Mouse (Mus musculus) cerebellum, postnatal 4 days (tissue): ENCODE measurements around the gene Erc1.
"Not testable (repeated sequence)": the region's sequence is repeated elsewhere in the genome, so short reads cannot be mapped to it uniquely, and the experiment has no call there.

Experiments used
- DNase-seq, 2 experiments: peaks; one replicate each; pipeline ENCODE4 v3.0.0; 2022; ENCODE audit warnings: low spot score in 2 of 2, mixed read lengths in 1 of 2

Erc1 gene

DNA sequence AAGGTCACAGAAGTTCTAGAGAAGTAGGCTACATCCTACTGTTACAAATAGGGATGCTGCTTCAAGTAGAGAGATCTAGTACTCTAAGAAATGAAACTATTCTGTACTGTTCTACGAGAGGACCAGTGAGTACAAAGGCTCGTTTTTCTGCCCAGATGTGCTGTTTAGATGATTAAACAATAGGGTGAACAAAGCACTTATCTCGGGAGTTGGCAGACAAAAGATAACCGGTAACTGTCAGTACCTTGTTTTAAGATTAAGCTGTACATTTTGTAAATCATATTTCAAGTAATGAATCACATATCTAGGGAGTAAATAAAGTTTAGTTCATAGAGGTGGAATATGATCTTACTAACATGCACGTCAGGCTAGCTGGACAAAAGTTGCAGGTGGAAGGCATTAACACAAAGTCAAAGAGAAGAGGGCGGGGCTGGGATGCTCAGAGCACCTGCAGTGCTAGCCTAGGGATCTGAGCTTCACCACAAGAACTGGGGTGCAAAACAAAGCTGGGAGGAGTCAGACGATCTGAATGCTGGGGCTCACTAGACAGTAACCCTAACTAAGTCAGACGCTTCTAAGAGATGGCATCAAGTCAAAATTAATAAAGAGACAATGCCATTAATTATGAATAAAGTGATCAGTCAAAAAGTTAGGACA lies 136.2 kb downstream of the Erc1 start:
- DNase-seq, result no peak

DNA sequence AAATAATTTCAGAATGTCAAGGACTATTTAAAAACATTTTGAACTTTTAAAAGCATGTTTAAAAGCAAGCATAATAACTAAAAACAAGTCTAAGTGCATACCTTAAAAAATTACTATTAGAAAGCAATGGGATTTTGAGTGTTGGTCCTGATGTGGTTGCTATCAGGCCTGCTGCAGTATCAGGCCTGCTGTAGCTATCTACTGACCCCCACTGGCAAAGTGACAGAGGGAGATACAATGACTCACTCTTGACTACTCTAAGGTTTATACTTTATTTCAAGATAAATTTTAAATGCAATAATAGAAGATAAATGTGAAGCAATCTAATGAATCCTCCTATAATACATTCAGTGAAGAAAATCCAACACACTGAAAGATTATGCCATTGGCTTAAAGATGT lies 138.4 kb downstream of the Erc1 start:
- no peak for DNase-seq

DNA sequence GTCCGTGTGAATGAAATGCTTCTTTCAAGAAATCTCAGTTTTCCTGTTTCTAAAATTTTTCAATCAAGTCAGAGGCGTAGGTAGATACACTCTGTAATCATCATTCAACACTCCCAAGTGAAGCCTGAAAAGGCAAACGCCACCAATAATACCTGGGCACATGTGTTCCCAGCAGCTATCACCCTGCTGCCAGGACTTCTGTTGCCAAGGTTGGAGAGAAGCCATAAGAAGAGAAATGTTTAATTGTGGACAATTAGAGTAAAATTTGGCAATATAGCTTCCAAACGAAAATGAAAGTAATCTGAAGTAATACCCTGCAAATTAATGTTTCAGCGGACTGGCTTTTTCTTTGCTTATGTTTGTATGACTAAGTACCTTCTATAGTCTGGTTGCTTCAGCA lies 140.1 kb downstream of the Erc1 start:
- no peak for DNase-seq

DNA sequence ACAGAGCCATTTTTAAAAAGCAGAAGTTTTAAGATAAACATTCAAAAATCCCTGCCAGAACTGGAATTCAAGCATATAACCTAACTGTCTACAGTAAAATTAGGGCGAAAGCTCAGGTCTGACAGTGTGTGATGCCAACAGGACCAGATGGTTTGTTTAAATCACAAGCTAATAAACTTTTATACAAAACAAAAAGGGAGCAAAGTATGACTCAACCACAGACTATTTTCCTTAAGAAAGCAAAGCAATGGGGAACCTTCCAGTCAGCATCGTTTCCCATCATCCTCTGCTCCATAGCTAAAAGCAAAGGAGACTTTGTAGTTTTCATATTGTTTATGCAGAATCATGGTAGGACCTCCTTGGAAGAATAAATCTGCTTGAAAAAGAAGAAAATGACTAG lies 143.1 kb downstream of the Erc1 start:
- no peak for DNase-seq

DNA sequence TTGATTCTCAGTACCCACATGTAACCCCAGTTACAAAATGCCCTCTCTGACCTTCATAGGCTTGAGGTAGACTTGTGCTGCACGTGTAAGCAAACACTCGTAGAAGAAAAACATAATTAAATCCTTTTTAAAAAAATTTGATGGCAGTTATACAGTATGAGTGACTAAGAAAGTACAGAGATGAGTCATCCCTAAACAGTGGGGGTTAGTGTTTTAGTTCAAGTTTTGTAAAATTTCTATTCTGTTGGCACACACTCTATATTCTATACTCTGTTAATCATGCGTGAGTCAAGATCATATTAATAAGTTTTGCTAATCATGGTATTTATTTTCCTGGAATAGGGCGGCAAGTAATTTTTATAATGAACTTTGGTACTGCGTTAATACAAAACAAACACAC lies 155.2 kb downstream of the Erc1 start:
- no peak for DNase-seq

DNA sequence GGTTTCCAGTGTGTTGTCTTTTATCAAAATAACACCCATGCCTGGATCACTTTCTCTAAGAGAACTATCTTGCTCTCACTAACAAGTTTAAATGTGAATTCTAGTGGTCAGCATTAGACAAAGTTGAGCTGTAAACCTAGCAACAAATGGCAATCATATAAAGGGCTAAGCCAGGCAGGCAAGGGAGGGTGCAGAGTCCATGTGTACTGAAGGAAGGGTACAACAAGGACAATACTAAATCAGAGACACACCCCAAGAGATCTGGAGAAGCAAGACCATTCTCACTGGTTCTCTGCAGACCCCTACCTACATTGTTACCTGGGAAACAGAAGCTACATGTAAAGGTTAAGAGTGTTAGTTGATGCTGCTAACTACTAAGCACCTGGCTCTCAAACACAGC lies 161.5 kb downstream of the Erc1 start:
- no peak for DNase-seq

DNA sequence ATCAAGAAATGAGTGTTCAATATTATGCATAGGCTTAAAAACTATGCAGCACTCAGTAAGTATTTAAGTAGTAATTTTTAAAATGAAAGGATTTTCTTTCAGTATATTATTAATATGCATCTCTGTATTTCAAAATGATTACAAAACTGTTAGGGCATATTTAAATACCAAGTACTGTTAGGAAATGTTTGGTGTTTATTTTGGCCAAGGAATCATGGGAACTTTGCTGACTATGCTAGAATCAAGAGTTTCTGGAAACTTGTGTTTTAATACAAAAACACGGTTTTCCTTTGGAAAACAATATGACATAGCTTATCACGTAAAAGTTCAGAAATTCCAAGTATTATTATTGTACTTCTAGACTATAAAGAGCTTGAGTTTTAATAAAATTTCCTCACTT lies 167.2 kb downstream of the Erc1 start:
- DNase-seq, result no peak

DNA sequence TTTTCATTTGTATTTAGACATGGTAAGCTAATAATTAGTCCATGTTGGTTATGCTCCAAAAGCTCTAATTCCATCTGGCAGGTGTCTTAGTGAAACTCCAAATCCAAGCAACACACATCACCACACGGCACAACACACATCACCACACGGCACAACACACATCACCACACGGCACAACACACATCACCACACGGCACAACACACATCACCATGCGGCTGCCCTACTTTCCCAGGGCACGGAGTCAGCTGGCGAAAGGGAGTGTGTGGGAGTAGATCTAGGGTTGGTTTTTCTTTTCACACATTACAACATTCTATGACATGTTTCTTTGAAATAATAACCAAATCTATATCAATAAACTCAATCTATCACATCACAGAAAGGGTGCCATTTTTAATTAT lies 173.2 kb downstream of the Erc1 start:
- DNase-seq, result no peak

DNA sequence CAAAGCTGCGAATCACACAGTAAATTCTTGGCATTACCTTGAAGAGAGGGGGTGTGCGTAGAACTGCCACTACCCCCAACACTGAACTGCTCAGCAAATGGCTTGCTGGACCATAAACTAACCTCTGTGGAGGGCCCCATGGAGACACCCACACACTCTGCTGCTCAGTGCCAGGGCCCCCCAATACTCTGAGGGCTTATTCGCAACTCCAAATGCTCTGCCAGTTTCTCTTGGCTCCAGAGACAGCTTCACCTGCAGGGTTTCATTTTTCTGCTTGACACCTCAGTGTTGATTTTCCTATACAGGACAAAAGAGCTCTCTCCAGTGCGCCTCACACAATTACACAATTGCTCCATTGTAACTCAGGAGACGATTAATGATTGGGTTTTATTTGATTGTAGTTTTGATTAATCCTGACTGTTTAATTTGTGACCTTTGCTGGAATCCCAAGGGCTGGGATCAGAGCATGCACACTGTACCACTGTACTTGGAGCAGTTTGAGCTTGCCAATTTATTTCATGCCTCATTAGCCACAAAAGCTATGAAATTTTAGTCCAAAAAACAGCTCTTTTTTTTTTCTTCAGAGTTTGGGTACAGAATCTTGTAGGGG lies 173.7 kb downstream of the Erc1 start:
- DNase-seq, result no peak

DNA sequence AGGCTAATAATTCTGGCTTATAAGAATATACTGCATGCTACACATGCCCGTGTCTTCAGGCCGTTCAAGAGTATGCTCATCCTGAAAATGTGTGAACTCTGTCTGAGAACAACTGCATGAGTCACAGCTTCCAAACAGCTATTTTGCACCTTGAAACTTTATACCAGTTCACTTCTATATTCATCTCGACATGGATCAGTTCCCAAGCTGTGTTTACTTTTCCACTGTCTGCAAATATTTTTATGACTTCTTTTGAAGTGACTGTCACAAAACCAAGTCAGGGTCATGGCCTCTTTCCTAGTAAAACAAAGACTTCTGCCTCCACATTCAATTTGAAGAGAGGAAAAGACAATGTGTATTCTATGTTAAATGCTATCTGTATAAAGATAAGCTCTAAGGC lies 178.2 kb downstream of the Erc1 start:
- DNase-seq, result no peak

DNA sequence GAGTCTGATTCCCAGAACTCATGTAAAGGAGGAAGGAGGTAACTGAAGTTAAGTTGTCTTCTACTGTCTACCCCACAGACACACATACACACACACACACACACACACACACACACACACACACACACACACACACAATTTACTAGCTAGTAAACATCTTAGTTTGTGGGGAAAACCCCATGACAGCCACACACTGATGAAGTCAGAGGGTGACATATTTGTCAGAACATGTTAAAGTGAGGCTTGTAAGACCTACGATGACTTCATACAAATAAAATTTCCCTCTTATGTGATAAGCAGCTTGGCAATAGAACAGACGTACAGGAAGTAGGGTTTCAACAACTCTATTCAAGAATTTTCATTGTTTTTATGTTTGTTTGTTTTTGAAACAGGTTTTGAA lies 185.0 kb downstream of the Erc1 start:
- DNase-seq, result no peak

DNA sequence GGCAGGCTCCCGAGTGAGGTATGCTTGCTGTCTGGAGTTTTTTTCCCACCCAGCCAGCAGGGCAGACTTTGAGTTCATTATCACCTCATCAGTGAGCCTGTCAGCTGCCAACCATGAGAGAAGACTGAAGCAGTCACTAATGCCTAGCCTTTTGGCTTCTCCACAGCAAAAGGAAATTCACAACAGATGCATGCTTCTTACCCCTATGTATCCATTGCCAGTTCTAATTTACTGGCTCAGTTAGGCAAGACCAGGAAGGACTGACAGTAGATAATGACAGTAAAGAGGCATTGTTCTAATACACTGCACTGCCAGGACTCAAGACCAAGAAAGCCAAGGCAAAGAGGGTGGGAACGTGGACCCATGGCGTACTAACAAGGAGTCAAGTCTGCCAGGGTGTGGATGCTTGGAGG lies 186.9 kb downstream of the Erc1 start:
- no peak for DNase-seq

DNA sequence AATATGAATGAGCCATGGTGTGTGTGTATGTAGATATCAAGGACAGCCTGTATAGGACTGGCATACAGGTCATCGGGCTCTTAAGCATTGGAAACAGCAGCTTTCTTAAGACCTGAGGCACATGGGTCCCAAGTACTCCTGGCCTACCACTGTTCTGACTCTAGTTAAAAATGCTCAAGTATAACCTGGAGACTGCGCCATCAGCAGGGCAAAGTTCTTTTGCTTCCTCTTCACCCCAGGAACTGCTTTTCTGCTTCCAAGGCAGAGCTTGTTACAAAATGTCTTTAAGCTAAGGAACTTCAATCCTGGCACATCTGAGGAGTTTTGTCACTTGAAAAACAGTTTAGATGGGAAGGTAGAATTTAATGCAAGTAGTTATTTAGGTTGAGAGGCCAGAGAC lies 189.5 kb downstream of the Erc1 start:
- DNase-seq, result no peak

DNA sequence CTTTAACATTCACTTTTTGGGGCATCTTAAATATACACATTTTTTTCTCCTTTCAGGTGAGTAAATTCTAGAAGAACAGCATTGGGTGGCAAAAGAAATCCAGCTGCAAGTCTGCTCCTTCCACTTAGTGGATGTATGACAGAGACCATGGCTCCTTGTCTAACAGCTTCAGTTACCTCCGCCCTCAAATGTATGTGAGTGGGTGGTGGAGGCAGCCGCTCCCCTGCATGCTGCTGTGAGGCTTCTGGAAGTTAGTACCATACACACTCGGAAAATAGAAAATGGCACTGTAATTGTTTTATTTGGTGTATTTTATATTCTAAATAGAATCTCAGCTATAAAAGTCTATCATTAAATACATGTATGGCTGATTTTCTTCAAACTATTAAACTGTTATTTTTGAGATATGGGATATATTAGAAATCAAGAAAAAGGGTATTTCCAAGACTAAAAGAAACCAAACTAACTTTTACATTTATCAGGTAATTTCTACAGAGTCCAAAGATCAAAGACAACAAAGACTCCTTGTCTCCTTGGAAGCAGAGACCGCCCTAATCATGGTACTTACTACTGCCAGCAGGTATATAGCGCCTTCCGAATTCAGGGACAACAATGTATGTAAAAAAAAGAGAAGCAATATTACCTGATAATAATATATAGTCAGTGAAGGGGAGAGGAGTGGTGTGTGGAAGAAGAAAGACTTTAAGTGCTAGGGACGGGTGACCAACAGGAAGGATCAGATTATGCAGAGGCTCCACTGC lies 190.4 kb downstream of the Erc1 start:
- DNase-seq, result no peak

DNA sequence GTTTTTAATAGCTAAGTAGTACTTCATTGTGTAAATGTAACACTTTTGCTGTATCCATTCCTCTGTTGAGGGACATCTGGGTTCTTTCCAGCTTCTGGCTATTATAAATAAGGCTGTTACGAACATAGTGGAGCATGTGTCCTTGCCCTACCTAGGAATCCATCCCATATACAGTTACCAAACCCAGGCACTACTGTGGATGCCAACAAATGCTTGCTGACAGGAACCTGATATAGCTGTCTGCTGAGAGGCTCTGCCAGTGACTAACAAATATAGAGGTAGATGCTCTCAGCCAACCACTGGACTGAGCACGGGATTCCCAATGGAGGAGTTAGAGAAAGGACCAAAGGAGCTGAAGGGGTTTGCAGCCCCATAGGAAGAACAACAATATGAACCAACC lies 193.2 kb downstream of the Erc1 start:
- not testable (repeated sequence) for DNase-seq

DNA sequence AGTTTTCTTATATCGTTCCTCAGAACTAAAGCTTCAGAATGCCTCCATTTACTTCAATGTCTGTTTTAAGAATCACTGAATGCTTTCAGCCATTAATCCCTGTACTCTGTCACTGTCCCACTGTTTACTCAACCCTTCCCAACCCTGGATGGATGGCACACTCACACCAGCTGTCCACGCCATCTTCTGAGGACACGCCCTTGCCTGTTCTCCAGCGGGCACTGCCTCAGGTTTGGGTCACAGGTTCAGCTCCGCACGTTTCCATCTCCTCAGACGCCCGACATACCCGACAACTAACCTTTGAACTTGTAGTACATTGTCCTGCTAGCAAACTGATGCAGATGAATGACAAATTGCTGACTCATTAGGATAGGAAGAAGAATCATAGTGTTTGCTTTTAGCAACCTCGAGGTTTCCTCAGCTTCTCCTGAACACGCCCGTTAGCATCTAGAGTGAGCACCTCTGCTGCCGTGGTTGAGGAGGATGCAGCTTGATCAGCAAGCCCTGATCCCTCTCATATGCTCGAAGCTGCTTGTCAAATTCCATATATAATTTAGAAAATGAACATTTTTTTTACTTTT lies 204.0 kb downstream of the Erc1 start:
- DNase-seq, result no peak

DNA sequence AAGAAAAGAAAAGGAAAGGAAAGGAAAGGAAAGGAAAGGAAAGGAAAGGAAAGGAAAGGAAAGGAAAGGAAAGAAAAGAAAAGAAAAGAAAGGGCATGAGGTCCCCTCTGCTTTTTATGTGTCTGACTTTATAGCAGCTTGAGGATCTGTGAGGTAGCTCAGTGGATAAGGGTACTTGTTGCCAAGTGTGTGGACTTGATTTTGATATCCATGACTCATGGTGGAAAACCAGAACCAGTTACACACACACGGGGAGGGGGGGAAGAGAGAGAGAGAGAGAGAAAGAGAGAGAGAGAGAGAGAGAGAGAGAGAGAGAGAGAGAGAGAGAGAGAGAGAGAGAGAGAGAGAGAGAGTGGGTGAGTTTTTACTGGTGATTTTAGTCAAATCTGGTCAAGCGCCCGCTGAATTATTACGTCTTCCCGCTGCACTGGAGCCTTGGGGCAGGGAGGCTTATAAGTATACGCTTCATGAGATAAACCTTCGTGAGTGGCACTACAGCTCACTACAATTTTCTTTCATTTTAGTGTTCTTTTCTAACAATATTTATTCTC lies 204.7 kb downstream of the Erc1 start:
- DNase-seq, result no peak

DNA sequence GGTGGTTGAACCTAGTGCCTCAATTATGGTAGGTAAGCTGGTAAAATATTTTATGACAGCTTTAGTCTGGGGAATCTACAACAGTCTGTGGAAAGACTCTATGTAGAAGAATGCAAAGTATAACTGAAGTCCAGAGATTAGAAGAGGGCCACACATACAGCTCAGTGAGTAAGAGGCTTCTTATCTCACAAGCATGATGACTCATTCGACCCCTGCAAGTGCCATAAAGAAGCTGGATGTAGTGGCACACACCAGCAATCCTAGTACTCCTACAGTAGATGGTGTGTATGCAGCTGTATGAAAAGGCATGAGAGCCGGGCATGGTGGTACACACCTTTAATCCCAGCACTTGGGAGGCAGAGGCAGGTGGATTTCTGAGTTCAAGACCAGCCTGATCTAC lies 205.2 kb downstream of the Erc1 start:
- no peak for DNase-seq

DNA sequence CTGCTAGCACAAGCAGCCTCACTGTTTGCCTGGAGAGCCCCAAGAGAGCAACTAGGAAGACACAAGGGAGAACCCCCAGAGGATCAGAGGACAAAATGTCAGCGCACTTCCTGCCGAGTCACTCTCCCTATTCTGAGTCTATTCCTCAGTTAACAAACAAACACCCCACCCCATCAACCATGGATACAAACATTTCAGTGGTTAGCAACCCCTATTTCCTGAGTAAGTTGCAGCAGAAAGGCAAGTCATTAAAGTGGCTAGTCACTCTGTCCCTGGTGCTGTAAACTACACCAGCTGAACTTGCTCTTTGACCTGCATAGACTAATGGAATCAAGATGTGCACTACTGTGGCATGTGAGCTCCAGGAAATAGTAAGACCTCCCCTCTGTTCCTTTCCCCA lies 212.3 kb downstream of the Erc1 start:
- DNase-seq, result no peak

DNA sequence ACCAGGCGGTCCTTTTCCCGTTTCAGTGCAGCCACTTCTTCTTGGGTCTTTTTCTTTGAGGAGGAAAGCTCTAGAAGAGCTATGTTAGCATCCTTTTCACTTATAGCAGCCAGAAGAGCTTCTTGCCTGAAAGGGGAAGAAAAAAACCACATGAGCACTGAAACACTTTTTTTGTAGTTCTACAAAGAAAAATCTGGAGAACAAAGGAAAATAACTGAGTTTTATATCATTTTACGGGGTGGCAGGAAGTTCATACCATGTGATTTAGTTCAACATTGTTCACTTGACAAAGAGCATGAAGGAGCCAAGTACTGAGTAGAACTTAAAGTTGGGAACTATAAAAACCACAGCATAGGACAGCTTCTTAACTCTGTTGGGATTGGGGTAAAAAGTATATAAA lies 217.3 kb downstream of the Erc1 start:
- no peak for DNase-seq

DNA sequence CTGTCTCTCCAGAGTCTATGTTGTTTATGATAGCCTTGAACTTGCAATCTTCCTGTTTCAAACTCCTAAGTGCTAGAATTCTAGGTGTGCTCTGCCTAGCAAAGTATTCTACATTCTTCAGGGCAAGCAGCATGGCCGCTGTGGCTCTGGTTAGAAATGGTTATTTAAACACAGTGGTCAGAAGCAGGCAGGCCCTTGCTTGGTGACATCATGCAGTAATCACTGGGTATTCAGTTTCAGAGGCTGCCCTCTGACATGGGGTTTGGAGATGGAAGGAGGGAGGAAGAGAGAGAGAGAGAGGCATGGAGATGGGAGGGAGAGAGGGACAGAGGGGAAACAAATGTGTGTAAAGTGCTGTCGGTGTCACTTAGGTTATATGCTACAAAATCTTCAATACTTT lies 246.6 kb downstream of the Erc1 start:
- DNase-seq, result no peak

DNA sequence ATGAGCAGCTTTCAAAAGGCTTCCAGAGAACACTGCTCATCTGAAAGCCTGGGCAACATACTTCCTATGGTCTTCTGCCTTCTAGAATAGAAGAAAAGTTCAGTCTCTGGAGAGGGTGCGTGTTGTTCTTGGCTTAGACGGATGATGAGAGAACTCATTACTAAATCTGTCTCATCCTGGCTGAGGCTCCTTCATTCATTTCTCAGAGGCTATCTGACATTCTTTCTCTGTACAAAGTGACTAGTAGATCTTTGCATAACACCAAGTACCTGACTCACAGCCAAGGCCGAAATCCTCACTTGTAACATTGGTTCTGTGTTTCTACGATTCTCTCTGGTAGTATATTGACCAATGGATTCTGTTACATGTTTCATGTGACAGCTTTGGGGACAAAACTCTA lies 252.5 kb downstream of the Erc1 start:
- no peak for DNase-seq

DNA sequence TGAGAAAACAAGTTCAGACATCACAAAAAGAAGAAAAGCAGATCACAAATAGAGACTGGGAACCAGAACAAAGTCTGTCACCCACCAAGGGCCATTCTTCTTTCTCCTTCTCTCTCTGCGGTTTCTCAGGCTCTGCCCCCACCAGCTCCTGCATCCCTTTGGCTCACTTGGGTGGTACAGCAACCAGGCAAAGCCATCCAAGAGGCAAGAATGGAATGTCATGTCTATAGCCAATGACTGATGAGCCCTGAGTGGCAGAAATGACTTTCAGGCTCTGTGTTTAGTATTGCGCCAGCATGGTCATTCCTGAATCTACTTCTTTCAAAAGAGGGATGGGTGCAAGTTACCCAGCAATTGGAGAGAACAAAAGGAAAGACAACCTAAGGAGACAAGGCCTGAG lies 257.1 kb downstream of the Erc1 start:
- no peak for DNase-seq
